Mouse (Mus musculus) kidney, adult 2 months (tissue): Measurements from ENCODE around the gene Fam102b.

ENCODE experiments used
- CTCF ChIP-seq: fragments of 200-500 bp; conservative IDR thresholded peaks from 2 replicates; pipeline ENCODE4 v1.5.1; 2011; ENCODE audit warnings: low read depth, mild to moderate bottlenecking, control low read depth, low read length, moderate library complexity, mixed read lengths; ENCODE audit not compliant: insufficient read depth, insufficient read length
- POLR2A ChIP-seq: fragments of 200-500 bp; IDR thresholded peaks from one replicate; pipeline ENCODE4 v1.6.1; 2011; ENCODE audit warnings: low read depth, low read length, control low read depth

- no peak for TF ChIP-seq POLR2A
- TF ChIP-seq CTCF, result no peak
These were observed 21.6 kb downstream of the Fam102b start for GRCm38 (mm10) chr3:109005777-109006176.
